Mouse (Mus musculus) erythroblast, embryonic 14.5 days (primary cell): Measurements from ENCODE around the gene Frmpd2.

Experiments used
- GATA1 ChIP-seq: IDR thresholded peaks from 2 replicates; pipeline ENCODE4 v1.6.1; 2012; ENCODE audit warnings: low read length, inconsistent platforms, mixed read lengths
- TAL1 ChIP-seq: IDR thresholded peaks from 3 replicates; pipeline ENCODE4 v1.6.1; 2012; ENCODE audit warnings: low read length, inconsistent platforms, mixed read lengths

- TF ChIP-seq TAL1 (no peak), GATA1 (no peak)
These were observed 48.5 kb upstream of the Frmpd2 start for GRCm38 (mm10) chr14:33423003-33423402.
